Mouse (Mus musculus): ENCODE results near the gene Foxn2. TPM values are rescaled to one million over a fixed set of nuclear protein-coding genes. Genes with fewer than 3 reads are reported as not detected.

Foxn2 gene
- polyA plus RNA-seq, 1 experiment from 2014 or later: 12.2 TPM

DNA sequence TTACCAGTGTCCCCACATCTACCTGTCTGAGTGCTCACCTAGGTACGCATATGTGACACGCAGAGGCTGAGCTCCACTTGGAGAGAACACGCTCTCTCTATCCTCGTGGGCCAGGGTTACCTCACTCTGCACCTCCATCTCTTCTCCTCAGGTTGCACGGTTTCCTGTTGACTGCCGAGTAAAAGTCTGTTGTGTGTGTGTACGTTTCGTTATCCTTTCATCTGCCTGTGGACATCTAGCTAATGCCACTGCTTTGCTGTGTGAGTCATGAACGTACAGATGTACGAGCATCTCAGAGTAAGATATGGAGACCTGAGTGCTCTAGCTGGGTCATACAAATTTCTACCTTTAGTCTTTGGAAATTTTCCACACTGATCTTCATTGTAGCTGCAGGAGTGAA is 39.9 kb downstream of the Foxn2 start:
- H3K9ac ChIP-seq (ENCODE audit: low read depth, low read length): no peak overlapping the region
- no peak overlapping the region for H3K27ac ChIP-seq (ENCODE audit: low read depth, low read length)
- WGBS: 88% methylated on average over 10 of the region's 10 CpGs
- H3K27me3 ChIP-seq (ENCODE audit: control insufficient read depth, insufficient read depth, low read length): no peaks in the 10 kb centered on the region
- no peaks in the 10 kb centered on the region for H3K9me3 ChIP-seq (ENCODE audit: control insufficient read depth, low read length)
- H3K4me1 ChIP-seq (ENCODE audit: control insufficient read depth, insufficient read depth, low read length): no peaks in the 10 kb centered on the region
- no peak for ATAC-seq (ENCODE audit: low FRiP score, low TSS enrichment)
- no peaks in the 10 kb centered on the region for H3K36me3 ChIP-seq (ENCODE audit: control insufficient read depth, insufficient read depth, low read length)
- H3K4me3 ChIP-seq (ENCODE audit: low read length): no peak overlapping the region
- no peak overlapping the region for H3K4me2 ChIP-seq (replicated peaks; ENCODE audit: low read depth, low read length)

DNA sequence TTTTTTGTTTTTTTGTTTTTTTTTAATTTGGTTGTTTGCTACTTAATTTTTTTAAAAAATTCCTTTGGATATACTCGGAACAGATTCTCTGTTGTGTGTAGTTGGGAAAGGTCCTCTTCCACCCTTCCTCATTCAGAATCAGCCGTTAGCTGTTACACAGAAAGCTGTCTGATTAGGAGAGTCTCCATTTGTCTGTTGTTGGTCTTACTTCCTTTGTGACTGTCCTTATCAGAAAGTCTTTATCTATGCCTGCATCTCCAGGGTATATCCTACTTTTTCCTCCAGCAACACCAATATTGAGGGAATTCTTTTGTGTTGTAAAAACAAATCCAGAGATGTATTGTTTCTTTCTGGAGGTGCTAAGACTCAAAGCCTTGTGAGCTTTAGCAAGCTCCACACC is 40.6 kb downstream of the Foxn2 start:
- Histone ChIP-seq H3K4me1 (ENCODE audit: control insufficient read depth, insufficient read depth, low read length) (no peaks in the 10 kb centered on the region), H3K9ac (ENCODE audit: low read depth, low read length) (no peak overlapping the region), H3K27me3 (ENCODE audit: control insufficient read depth, insufficient read depth, low read length) (no peaks in the 10 kb centered on the region), H3K9me3 (ENCODE audit: control insufficient read depth, low read length) (no peaks in the 10 kb centered on the region), H3K4me2 (replicated peaks; ENCODE audit: low read depth, low read length) (no peak overlapping the region), H3K36me3 (ENCODE audit: control insufficient read depth, insufficient read depth, low read length) (0 out of 2 replicates have a peak, but pooled peaks cover 3% of the 10 kb centered on the region), H3K4me3 (ENCODE audit: low read length) (no peak overlapping the region), H3K27ac (ENCODE audit: low read depth, low read length) (no peak overlapping the region)
- 94% methylated on average over 2 of the region's 2 CpGs for WGBS
- ATAC-seq (ENCODE audit: low FRiP score, low TSS enrichment): no peak

- Histone ChIP-seq H3K27me3 (ENCODE audit: control insufficient read depth, insufficient read depth, low read length) (no peaks in the 10 kb centered on the region), H3K27ac (ENCODE audit: low read depth, low read length) (no peak overlapping the region), H3K4me1 (ENCODE audit: control insufficient read depth, insufficient read depth, low read length) (no peaks in the 10 kb centered on the region), H3K4me3 (ENCODE audit: low read length) (no peak overlapping the region), H3K9me3 (ENCODE audit: control insufficient read depth, low read length) (no peaks in the 10 kb centered on the region), H3K9ac (ENCODE audit: low read depth, low read length) (no peak overlapping the region), H3K4me2 (replicated peaks; ENCODE audit: low read depth, low read length) (no peak overlapping the region), H3K36me3 (ENCODE audit: control insufficient read depth, insufficient read depth, low read length) (peaks cover 8% of the 10 kb centered on the region)
- WGBS: 94% methylated on average over 3 of the region's 3 CpGs
- ATAC-seq (ENCODE audit: low FRiP score, low TSS enrichment): no peak
These were observed 41.1 kb downstream of the Foxn2 start for GRCm38 (mm10) chr17:88481587-88481986.

DNA sequence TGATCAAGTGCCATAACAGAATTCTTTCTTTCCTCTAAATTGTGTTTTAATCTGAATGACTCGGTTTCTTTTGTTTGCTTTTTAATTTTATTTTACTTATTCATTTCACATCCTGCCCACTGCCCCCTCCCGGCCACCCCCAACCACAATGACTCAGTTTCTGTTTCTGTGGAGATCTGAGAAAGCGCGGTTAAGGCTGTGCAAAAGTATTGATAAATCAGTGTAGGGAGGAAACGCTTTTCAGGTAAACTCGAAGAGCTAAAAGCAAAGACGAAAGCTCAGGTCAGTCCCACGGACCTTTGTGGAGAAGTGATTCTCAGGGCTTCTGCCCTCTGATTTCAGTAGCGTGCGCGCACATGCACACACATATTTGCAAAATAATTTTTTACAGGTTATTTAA is 44.0 kb downstream of the Foxn2 start:
- ATAC-seq (ENCODE audit: low FRiP score, low TSS enrichment): no peak
- H3K9ac ChIP-seq (ENCODE audit: low read depth, low read length): no peak overlapping the region
- no peaks in the 10 kb centered on the region for H3K27me3 ChIP-seq (ENCODE audit: control insufficient read depth, insufficient read depth, low read length)
- 94% methylated on average over 11 of the region's 11 CpGs for WGBS
- H3K4me2 ChIP-seq (replicated peaks; ENCODE audit: low read depth, low read length): no peak overlapping the region
- no peaks in the 10 kb centered on the region for H3K9me3 ChIP-seq (ENCODE audit: control insufficient read depth, low read length)
- H3K36me3 ChIP-seq (ENCODE audit: control insufficient read depth, insufficient read depth, low read length): peaks cover 15% of the 10 kb centered on the region
- H3K4me3 ChIP-seq (ENCODE audit: low read length): no peak overlapping the region
- no peak overlapping the region for H3K27ac ChIP-seq (ENCODE audit: low read depth, low read length)
- no peaks in the 10 kb centered on the region for H3K4me1 ChIP-seq (ENCODE audit: control insufficient read depth, insufficient read depth, low read length)

- 88% methylated on average over 1 of the region's 1 CpGs for WGBS
- H3K27me3 ChIP-seq (ENCODE audit: control insufficient read depth, insufficient read depth, low read length): no peaks in the 10 kb centered on the region
These were observed 44.4 kb downstream of the Foxn2 start for GRCm38 (mm10) chr17:88484951-88485350.

DNA sequence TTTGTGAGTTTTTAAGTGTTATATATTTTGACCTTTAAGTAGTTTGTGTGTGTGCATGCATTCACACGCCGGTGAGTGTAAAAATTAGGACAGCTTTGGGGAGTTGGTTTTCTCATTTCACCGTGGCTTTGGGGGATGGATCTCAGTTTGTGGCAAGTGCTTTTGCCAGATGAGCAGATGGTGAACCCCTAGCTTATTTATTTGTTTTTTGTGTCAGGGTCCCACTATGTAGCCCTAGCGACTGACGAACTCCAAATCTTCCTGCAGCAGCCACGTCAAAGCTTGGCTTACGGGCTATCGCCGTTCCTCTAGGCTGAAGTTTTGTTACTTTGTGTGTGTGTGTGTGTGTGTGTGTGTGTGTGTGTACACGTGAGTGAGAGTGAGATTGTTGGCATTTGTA is 50.0 kb downstream of the Foxn2 start:
- Histone ChIP-seq H3K9me3 (ENCODE audit: control insufficient read depth, low read length) (no peaks in the 10 kb centered on the region), H3K27ac (ENCODE audit: low read depth, low read length) (no peak overlapping the region), H3K4me2 (replicated peaks; ENCODE audit: low read depth, low read length) (no peak overlapping the region), H3K4me1 (ENCODE audit: control insufficient read depth, insufficient read depth, low read length) (0 out of 2 replicates have a peak, but pooled peaks cover 3% of the 10 kb centered on the region), H3K4me3 (ENCODE audit: low read length) (no peak overlapping the region), H3K36me3 (ENCODE audit: control insufficient read depth, insufficient read depth, low read length) (peaks cover 27% of the 10 kb centered on the region), H3K9ac (ENCODE audit: low read depth, low read length) (no peak overlapping the region), H3K27me3 (ENCODE audit: control insufficient read depth, insufficient read depth, low read length) (no peaks in the 10 kb centered on the region)
- ATAC-seq (ENCODE audit: low FRiP score, low TSS enrichment): no peak
- 94% methylated on average over 10 of the region's 10 CpGs for WGBS

More at GRCm38 (mm10) chr17:88484951-88485350, 44.4 kb downstream of the Foxn2 start:
- Histone ChIP-seq H3K9me3 (ENCODE audit: control insufficient read depth, low read length) (no peaks in the 10 kb centered on the region), H3K4me3 (ENCODE audit: low read length) (no peak overlapping the region), H3K36me3 (ENCODE audit: control insufficient read depth, insufficient read depth, low read length) (peaks cover 15% of the 10 kb centered on the region), H3K4me2 (replicated peaks; ENCODE audit: low read depth, low read length) (no peak overlapping the region), H3K27ac (ENCODE audit: low read depth, low read length) (no peak overlapping the region), H3K9ac (ENCODE audit: low read depth, low read length) (no peak overlapping the region), H3K4me1 (ENCODE audit: control insufficient read depth, insufficient read depth, low read length) (no peaks in the 10 kb centered on the region)
- ATAC-seq (ENCODE audit: low FRiP score, low TSS enrichment): no peak

- Histone ChIP-seq H3K27me3 (ENCODE audit: control insufficient read depth, insufficient read depth, low read length) (no peaks in the 10 kb centered on the region), H3K27ac (ENCODE audit: low read depth, low read length) (no peak overlapping the region), H3K9ac (ENCODE audit: low read depth, low read length) (no peak overlapping the region), H3K36me3 (ENCODE audit: control insufficient read depth, insufficient read depth, low read length) (peaks cover 20% of the 10 kb centered on the region), H3K4me3 (ENCODE audit: low read length) (no peak overlapping the region), H3K9me3 (ENCODE audit: control insufficient read depth, low read length) (no peaks in the 10 kb centered on the region), H3K4me1 (ENCODE audit: control insufficient read depth, insufficient read depth, low read length) (0 out of 2 replicates have a peak, but pooled peaks cover 3% of the 10 kb centered on the region), H3K4me2 (replicated peaks; ENCODE audit: low read depth, low read length) (no peak overlapping the region)
- ATAC-seq (ENCODE audit: low FRiP score, low TSS enrichment): no peak
- 97% methylated on average over 13 of the region's 13 CpGs for WGBS
These were observed 51.0 kb downstream of the Foxn2 start for GRCm38 (mm10) chr17:88491366-88492106.

DNA sequence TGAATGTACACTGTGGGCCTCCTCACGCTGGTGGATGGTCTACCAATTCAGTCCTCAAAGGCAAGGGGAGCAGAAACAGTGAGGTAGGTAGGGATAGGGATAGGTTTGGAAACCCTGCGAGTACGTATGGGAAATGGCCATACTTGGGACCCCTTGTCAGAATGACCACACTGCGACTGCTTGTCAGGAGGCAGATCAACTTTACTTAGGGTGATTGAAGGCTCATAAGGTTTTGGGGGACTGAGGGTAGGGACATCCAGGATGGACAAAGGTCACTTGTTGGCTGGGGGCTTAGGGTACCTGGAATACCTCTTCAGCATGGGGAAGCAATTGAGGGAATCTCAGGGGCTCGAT is 51.6 kb downstream of the Foxn2 start:
- H3K27ac ChIP-seq (ENCODE audit: low read depth, low read length): no peak overlapping the region
- no peak overlapping the region for H3K4me2 ChIP-seq (replicated peaks; ENCODE audit: low read depth, low read length)
- H3K9me3 ChIP-seq (ENCODE audit: control insufficient read depth, low read length): no peaks in the 10 kb centered on the region
- H3K27me3 ChIP-seq (ENCODE audit: control insufficient read depth, insufficient read depth, low read length): no peaks in the 10 kb centered on the region
- H3K4me3 ChIP-seq (ENCODE audit: low read length): no peak overlapping the region
- 94% methylated on average over 5 of the region's 5 CpGs for WGBS
- 0 out of 2 replicates have a peak, but pooled peaks cover 3% of the 10 kb centered on the region for H3K4me1 ChIP-seq (ENCODE audit: control insufficient read depth, insufficient read depth, low read length)
- no peak overlapping the region for H3K9ac ChIP-seq (ENCODE audit: low read depth, low read length)
- no peak for ATAC-seq (ENCODE audit: low FRiP score, low TSS enrichment)
- H3K36me3 ChIP-seq (ENCODE audit: control insufficient read depth, insufficient read depth, low read length): peaks cover 15% of the 10 kb centered on the region; the same call in 1 of the 2 replicates

DNA sequence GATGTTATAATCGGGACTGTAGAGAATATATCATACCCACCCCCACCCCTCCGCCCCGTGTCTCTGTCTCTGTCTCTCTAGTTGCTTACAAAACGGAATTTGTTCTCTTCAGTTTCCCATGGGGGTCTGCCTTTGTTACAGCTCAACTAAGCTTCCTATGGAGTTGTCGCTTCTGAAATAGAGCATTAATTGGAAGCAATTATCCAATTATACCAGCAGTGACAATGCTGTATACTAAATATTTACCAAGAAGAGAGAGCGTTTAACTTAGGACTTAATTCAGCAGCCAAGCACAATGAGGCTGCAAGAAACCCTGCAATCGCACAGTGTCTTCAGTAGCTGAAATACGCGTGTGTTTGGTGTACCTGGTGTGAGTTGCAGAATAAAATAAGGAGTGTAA is 53.0 kb downstream of the Foxn2 start:
- H3K36me3 ChIP-seq (ENCODE audit: control insufficient read depth, insufficient read depth, low read length): peaks cover 13% of the 10 kb centered on the region; the same call in 1 of the 2 replicates
- ATAC-seq (ENCODE audit: low FRiP score, low TSS enrichment): no peak
- no peak overlapping the region for H3K4me3 ChIP-seq (ENCODE audit: low read length)
- no peaks in the 10 kb centered on the region for H3K9me3 ChIP-seq (ENCODE audit: control insufficient read depth, low read length)
- H3K27me3 ChIP-seq (ENCODE audit: control insufficient read depth, insufficient read depth, low read length): no peaks in the 10 kb centered on the region
- no peak overlapping the region for H3K9ac ChIP-seq (ENCODE audit: low read depth, low read length)
- no peak overlapping the region for H3K27ac ChIP-seq (ENCODE audit: low read depth, low read length)
- 0 out of 2 replicates have a peak, but pooled peaks cover 3% of the 10 kb centered on the region for H3K4me1 ChIP-seq (ENCODE audit: control insufficient read depth, insufficient read depth, low read length)
- H3K4me2 ChIP-seq (replicated peaks; ENCODE audit: low read depth, low read length): no peak overlapping the region
- 87% methylated on average over 9 of the region's 9 CpGs for WGBS

All from kidney, embryonic 14.5 days (tissue).